Mouse (Mus musculus): ENCODE data around the gene Cgas. TPM values are rescaled to one million over a fixed set of nuclear protein-coding genes. Genes with fewer than 3 reads are reported as not detected.

Cgas gene
- polyA plus RNA-seq, 1 experiment from 2014 or later = 0.46 TPM

GRCm38 (mm10) chr9:78477021-78477551 is 34.0 kb upstream of the Cgas start:
- no peaks in the 10 kb centered on the region for H3K9me3 ChIP-seq
- no peak overlapping the region for H3K27ac ChIP-seq
- H3K36me3 ChIP-seq = peaks cover 79% of the 10 kb centered on the region
- peaks cover 11% of the 10 kb centered on the region for H3K4me1 ChIP-seq (replicated peaks)
- DNase-seq (ENCODE audit: low spot score) = no peak
- H3K27me3 ChIP-seq (ENCODE audit: insufficient read depth, poor library complexity, severe bottlenecking) = no peaks in the 10 kb centered on the region
- H3K4me3 ChIP-seq = peak overlapping the region; percentile 9; the same call in 1 of the 2 replicates
- WGBS = 5% methylated on average over 5 of the region's 5 CpGs

GRCm38 (mm10) chr9:78476531-78477020 is 33.5 kb upstream of the Cgas start:
- Histone ChIP-seq H3K27me3 (ENCODE audit: insufficient read depth, poor library complexity, severe bottlenecking) (no peaks in the 10 kb centered on the region), H3K4me3 (no peak overlapping the region), H3K4me1 (replicated peaks) (peaks cover 10% of the 10 kb centered on the region), H3K27ac (no peak overlapping the region), H3K36me3 (peaks cover 83% of the 10 kb centered on the region), H3K9me3 (no peaks in the 10 kb centered on the region)
- 14% methylated on average over 1 of the region's 1 CpGs for WGBS
- peak; percentile 49 for DNase-seq (ENCODE audit: low spot score)

GRCm38 (mm10) chr9:78475873-78476272 is 32.8 kb upstream of the Cgas start:
- WGBS = 92% methylated on average over 4 of the region's 4 CpGs
- Histone ChIP-seq H3K27ac (no peak overlapping the region), H3K27me3 (ENCODE audit: insufficient read depth, poor library complexity, severe bottlenecking) (no peaks in the 10 kb centered on the region), H3K9me3 (no peaks in the 10 kb centered on the region), H3K4me1 (replicated peaks) (peaks cover 10% of the 10 kb centered on the region), H3K36me3 (peaks cover 84% of the 10 kb centered on the region), H3K4me3 (no peak overlapping the region)
- no peak for DNase-seq (ENCODE audit: low spot score)

GRCm38 (mm10) chr9:78475383-78475780 is 32.3 kb upstream of the Cgas start:
- DNase-seq (ENCODE audit: low spot score) = no peak
- H3K4me1 ChIP-seq (replicated peaks) = peaks cover 10% of the 10 kb centered on the region
- H3K36me3 ChIP-seq = peaks cover 84% of the 10 kb centered on the region
- H3K27ac ChIP-seq = no peak overlapping the region
- H3K9me3 ChIP-seq = no peaks in the 10 kb centered on the region
- no peak overlapping the region for H3K4me3 ChIP-seq
- 89% methylated on average over 2 of the region's 2 CpGs for WGBS
- H3K27me3 ChIP-seq (ENCODE audit: insufficient read depth, poor library complexity, severe bottlenecking) = no peaks in the 10 kb centered on the region

GRCm38 (mm10) chr9:78474771-78475382 is 31.8 kb upstream of the Cgas start:
- no peak for DNase-seq (ENCODE audit: low spot score)
- peaks cover 84% of the 10 kb centered on the region for H3K36me3 ChIP-seq
- H3K9me3 ChIP-seq = no peaks in the 10 kb centered on the region
- no peaks in the 10 kb centered on the region for H3K27me3 ChIP-seq (ENCODE audit: insufficient read depth, poor library complexity, severe bottlenecking)
- no peak overlapping the region for H3K27ac ChIP-seq
- H3K4me1 ChIP-seq (replicated peaks) = peaks cover 10% of the 10 kb centered on the region
- no peak overlapping the region for H3K4me3 ChIP-seq
- 89% methylated on average over 5 of the region's 5 CpGs for WGBS

- H3K27ac ChIP-seq = no peak overlapping the region
- peaks cover 84% of the 10 kb centered on the region for H3K36me3 ChIP-seq
- 82% methylated on average over 2 of the region's 2 CpGs for WGBS
- H3K4me1 ChIP-seq (replicated peaks) = peaks cover 6% of the 10 kb centered on the region
- no peaks in the 10 kb centered on the region for H3K27me3 ChIP-seq (ENCODE audit: insufficient read depth, poor library complexity, severe bottlenecking)
- DNase-seq (ENCODE audit: low spot score) = no peak
- H3K9me3 ChIP-seq = no peaks in the 10 kb centered on the region
- H3K4me3 ChIP-seq = no peak overlapping the region
These were observed 31.2 kb upstream of the Cgas start for GRCm38 (mm10) chr9:78474270-78474669.

GRCm38 (mm10) chr9:78473588-78473987 is 30.6 kb upstream of the Cgas start:
- DNase-seq (ENCODE audit: low spot score) = no peak
- Histone ChIP-seq H3K36me3 (peaks cover 84% of the 10 kb centered on the region), H3K4me1 (replicated peaks) (no peaks in the 10 kb centered on the region), H3K27me3 (ENCODE audit: insufficient read depth, poor library complexity, severe bottlenecking) (no peaks in the 10 kb centered on the region), H3K9me3 (no peaks in the 10 kb centered on the region), H3K27ac (no peak overlapping the region), H3K4me3 (no peak overlapping the region)
- 87% methylated on average over 8 of the region's 8 CpGs for WGBS

GRCm38 (mm10) chr9:78465725-78466124 is 22.7 kb upstream of the Cgas start:
- no peak for DNase-seq (ENCODE audit: low spot score)
- Histone ChIP-seq H3K27ac (no peak overlapping the region), H3K4me1 (replicated peaks) (no peaks in the 10 kb centered on the region), H3K36me3 (peaks cover 96% of the 10 kb centered on the region), H3K4me3 (no peak overlapping the region), H3K9me3 (no peaks in the 10 kb centered on the region), H3K27me3 (ENCODE audit: insufficient read depth, poor library complexity, severe bottlenecking) (no peaks in the 10 kb centered on the region)
- WGBS = 93% methylated on average over 3 of the region's 3 CpGs

- DNase-seq (ENCODE audit: low spot score) = no peak
- H3K36me3 ChIP-seq = peaks cover 91% of the 10 kb centered on the region
- WGBS = 96% methylated on average over 4 of the region's 4 CpGs
- no peaks in the 10 kb centered on the region for H3K9me3 ChIP-seq
- H3K4me3 ChIP-seq = no peak overlapping the region
- no peaks in the 10 kb centered on the region for H3K4me1 ChIP-seq (replicated peaks)
- H3K27ac ChIP-seq = no peak overlapping the region
- no peaks in the 10 kb centered on the region for H3K27me3 ChIP-seq (ENCODE audit: insufficient read depth, poor library complexity, severe bottlenecking)
These were observed 20.3 kb upstream of the Cgas start for GRCm38 (mm10) chr9:78463337-78463736.

- DNase-seq (ENCODE audit: low spot score) = no peak
- no peaks in the 10 kb centered on the region for H3K27me3 ChIP-seq (ENCODE audit: insufficient read depth, poor library complexity, severe bottlenecking)
- H3K4me1 ChIP-seq (replicated peaks) = no peaks in the 10 kb centered on the region
- H3K27ac ChIP-seq = no peak overlapping the region
- no peaks in the 10 kb centered on the region for H3K9me3 ChIP-seq
- H3K36me3 ChIP-seq = peaks cover 85% of the 10 kb centered on the region
- no peak overlapping the region for H3K4me3 ChIP-seq
- WGBS = 89% methylated on average over 8 of the region's 8 CpGs
These were observed 14.0 kb upstream of the Cgas start for GRCm38 (mm10) chr9:78457026-78457425.

- DNase-seq (ENCODE audit: low spot score) = no peak
- peaks cover 14% of the 10 kb centered on the region for H3K4me1 ChIP-seq (replicated peaks)
- no peak overlapping the region for H3K4me3 ChIP-seq
- peaks cover 53% of the 10 kb centered on the region for H3K36me3 ChIP-seq
- H3K27me3 ChIP-seq (ENCODE audit: insufficient read depth, poor library complexity, severe bottlenecking) = peaks cover 11% of the 10 kb centered on the region
- no peak overlapping the region for H3K27ac ChIP-seq
- 84% methylated on average over 4 of the region's 4 CpGs for WGBS
- no peaks in the 10 kb centered on the region for H3K9me3 ChIP-seq
These were observed 8.3 kb upstream of the Cgas start for GRCm38 (mm10) chr9:78451382-78451781.

GRCm38 (mm10) chr9:78450404-78450803 is 7.4 kb upstream of the Cgas start:
- DNase-seq (ENCODE audit: low spot score) = no peak
- Histone ChIP-seq H3K27ac (no peak overlapping the region), H3K27me3 (ENCODE audit: insufficient read depth, poor library complexity, severe bottlenecking) (peaks cover 21% of the 10 kb centered on the region), H3K36me3 (peaks cover 49% of the 10 kb centered on the region), H3K4me1 (replicated peaks) (peaks cover 14% of the 10 kb centered on the region), H3K9me3 (no peaks in the 10 kb centered on the region), H3K4me3 (no peak overlapping the region)
- WGBS = 79% methylated on average over 5 of the region's 5 CpGs

GRCm38 (mm10) chr9:78447973-78448873 is 5.2 kb upstream of the Cgas start, which contains the start of the genes Mto1 and Gm17324:
Gene Mto1 (plus strand): TSS chr9:78448208.
Gene Gm17324 (minus strand): TSS chr9:78448786.
- DNase-seq (ENCODE audit: low spot score) = peak; percentile 93
- WGBS = under 1% methylated on average over 96 of the region's 96 CpGs
- Histone ChIP-seq H3K36me3 (peaks cover 29% of the 10 kb centered on the region), H3K27ac (peak within 1 kb of the TSS; percentile 94), H3K4me1 (replicated peaks) (peaks cover 14% of the 10 kb centered on the region), H3K27me3 (ENCODE audit: insufficient read depth, poor library complexity, severe bottlenecking) (peaks cover 43% of the 10 kb centered on the region), H3K4me3 (peak within 1 kb of the TSS; percentile 85), H3K9me3 (no peaks in the 10 kb centered on the region)
